Mouse (Mus musculus): ENCODE results near the gene Ckap5.

DNA sequence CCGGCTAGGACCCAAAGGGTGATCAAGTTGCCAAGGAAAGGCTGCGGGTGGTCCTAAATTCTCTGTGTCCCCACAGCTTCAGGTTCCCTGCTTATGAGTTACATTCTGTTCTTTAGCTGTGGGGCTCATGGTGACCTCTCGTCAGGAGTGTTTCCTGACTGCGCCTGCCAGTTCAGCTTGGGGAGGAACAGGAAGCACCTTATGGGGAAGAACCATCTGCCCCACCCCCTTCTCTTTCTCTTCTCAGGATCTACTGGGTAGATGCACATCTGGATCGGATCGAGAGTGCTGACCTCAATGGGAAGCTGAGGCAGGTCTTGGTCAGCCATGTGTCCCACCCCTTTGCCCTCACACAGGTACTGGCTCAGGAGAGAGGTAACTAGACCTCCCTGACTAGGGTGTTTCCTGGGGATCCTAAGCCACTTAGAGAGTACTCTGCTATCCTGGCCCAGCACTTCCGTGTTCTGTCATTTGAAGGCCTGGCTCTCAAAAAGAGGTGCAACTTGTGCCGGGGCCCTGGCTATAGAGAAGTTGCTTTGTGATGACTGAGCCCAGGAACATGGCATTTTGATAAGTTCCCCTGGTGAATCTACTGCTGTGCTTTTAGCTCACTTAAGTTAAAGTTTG lies 28.4 kb upstream of the Ckap5 start:
- TF ChIP-seq CTCF (conservative IDR thresholded peaks at IDR 0.05; ENCODE audit: low read length) (no peak), NANOG (IDR thresholded peaks at IDR 0.05; ENCODE audit: borderline replicate concordance, low read length) (no peak)

All from E14TG2a.4 (cell line).